Mouse (Mus musculus): ENCODE data around the gene Defb26. TPM values are rescaled to one million over a fixed set of nuclear protein-coding genes. Genes with fewer than 3 reads are reported as not detected.

Defb26 gene
- total RNA-seq, 2 experiments from 2014 or later, result not detected

GRCm38 (mm10) chr2:152464570-152465150 is 46.8 kb downstream of the Defb26 start, which contains the start of gene Defb23:
Gene Defb23 (minus strand): TSS chr2:152464620.
- no peak for DNase-seq

DNA sequence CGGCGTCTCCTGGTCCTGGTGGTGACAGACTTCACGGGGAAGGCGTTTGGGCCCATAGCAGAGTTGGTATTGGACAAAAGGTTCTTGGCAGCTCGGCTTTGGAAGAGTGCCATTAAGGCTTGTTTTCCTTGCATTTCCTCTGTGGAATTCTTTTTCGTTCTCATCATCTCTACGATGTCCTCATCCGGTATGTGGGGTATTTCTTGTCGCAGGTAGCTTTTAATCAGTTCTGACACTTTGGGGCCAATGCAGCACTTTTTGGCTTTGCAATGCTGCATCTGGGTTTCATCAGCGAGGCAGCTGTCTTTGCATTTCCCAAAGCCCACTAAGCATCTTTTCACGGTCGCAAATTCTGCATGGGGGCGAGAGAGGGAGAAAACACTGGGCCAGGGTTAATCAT is 52.3 kb downstream of the Defb26 start:
- DNase-seq, result no peak

Other genes with a start within 250 kb of the Defb26 start
- gene Tbc1d20, start 217.9 kb downstream of the Defb26 start, total RNA-seq (2021), result 10 to 100 TPM; 51.6 to 51.7 TPM
- 100 to 1,000 TPM; 103 to 109 TPM for gene Rbck1, start 179.0 kb downstream of the Defb26 start, total RNA-seq (2021)
- under 1 TPM; 0.37 to 0.73 TPM for gene Trib3, start 167.7 kb downstream of the Defb26 start, total RNA-seq (2021)
- gene Nrsn2, start 135.1 kb downstream of the Defb26 start, total RNA-seq (2021), result 10 to 100 TPM; 67.2 to 85.4 TPM
- gene Sox12, start 113.6 kb downstream of the Defb26 start, total RNA-seq (2021), result 10 to 100 TPM; 15.5 to 15.7 TPM
- 10 to 100 TPM in 1 of 2 experiments, 1 to 10 TPM in 1; 9.3 to 10.0 TPM for gene Zcchc3, start 96.7 kb downstream of the Defb26 start, total RNA-seq (2021)
- 1 to 10 TPM; 2.5 to 2.6 TPM for gene 6820408C15Rik, start 96.1 kb downstream of the Defb26 start, total RNA-seq (2021)
- not detected for gene Defb23, start 47.1 kb downstream of the Defb26 start, total RNA-seq (2021)
- gene Defb20, start 34.6 kb downstream of the Defb26 start, total RNA-seq (2021), result not detected
- gene Defb22, start 21.6 kb downstream of the Defb26 start, total RNA-seq (2021), result not detected
- not detected for gene Defb28, start 6.6 kb upstream of the Defb26 start, total RNA-seq (2021)
- gene Defb29, start 28.4 kb upstream of the Defb26 start, total RNA-seq (2021), result not detected
- not detected for gene Gm17416, start 57.6 kb upstream of the Defb26 start, total RNA-seq (2021)
- not detected for gene Defb21, start 61.1 kb upstream of the Defb26 start, total RNA-seq (2021)
- not detected for gene Defb19, start 68.6 kb upstream of the Defb26 start, total RNA-seq (2021)
- gene Defb45, start 87.7 kb upstream of the Defb26 start, total RNA-seq (2021), result not detected
- gene Defb36, start 92.6 kb upstream of the Defb26 start, total RNA-seq (2021), result not detected
- gene Defb25, start 111.4 kb upstream of the Defb26 start, total RNA-seq (2021), result not detected
- 1 to 10 TPM in 1 of 2 experiments, under 1 TPM in 1; 0.75 to 1.3 TPM for gene Rem1, start 115.3 kb upstream of the Defb26 start, total RNA-seq (2021)
- 10 to 100 TPM; 77.3 to 77.5 TPM for gene H13, start 157.8 kb upstream of the Defb26 start, total RNA-seq (2021)
- gene Mcts2, start 175.3 kb upstream of the Defb26 start, total RNA-seq (2021), result 10 to 100 TPM; 19.7 to 22.9 TPM
- gene Id1, start 224.6 kb upstream of the Defb26 start, total RNA-seq (2021), result 10 to 100 TPM; 15.3 to 19.8 TPM
- 1 to 10 TPM; 1.7 to 2.7 TPM for gene Cox4i2, start 242.5 kb upstream of the Defb26 start, total RNA-seq (2021)

All from layer of hippocampus, postnatal 36 days (tissue).